ENCODE assay signal across 11 mouse cellular contexts in the genomic region with DNA sequence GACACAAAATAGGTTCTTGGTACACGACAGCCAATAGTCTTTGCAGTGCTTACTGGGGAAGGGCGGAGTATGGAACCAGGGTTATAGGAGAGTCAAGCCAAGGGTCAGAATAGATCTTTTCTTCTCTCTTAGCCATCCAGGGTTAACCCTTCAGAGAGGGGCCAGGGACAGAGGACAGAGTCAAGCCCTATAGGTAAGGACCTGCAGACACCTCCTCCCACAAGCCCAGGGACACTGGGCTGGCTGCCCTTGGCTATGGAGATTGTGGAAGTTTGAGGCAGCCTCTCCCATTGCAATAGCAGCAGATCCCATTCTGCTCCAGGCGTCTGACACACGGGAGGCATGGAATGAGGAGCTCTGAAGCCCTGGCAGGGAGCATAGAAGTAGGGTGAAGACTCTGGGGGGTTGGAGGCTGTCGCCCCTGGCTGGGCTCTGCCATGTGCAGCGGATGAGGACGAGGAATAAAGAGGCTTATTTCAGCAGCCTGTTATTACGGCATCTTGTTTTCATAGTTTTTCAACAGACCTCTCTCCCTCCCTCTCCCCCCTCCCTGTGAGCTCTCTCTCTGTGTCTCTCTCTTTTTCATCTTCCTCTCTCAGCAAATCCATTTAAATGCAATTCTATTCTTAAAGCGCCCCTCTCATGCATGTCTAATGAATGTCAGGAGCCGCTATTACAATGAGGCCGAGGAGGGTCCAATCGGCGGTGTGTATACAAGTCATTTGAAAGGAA.
DNase-seq lines count a peak whose midpoint lies in the region; ATAC-seq and TF ChIP-seq lines count a peak whose summit lies in the region.
"Had no signal": no experiment of that assay in that cellular context is flagged by ENCODE, and none has a peak within 500 bp of the region (broad histone marks: within the 10 kb centered on the region; RNA-seq: fewer than 3 reads in every experiment).

No protein-coding gene starts in this region.

- no peak for TF ChIP-seq CTCF in brain, embryonic 14.5 days (IDR thresholded peaks at IDR 0.05; ENCODE audit: borderline replicate concordance, extremely low read depth, insufficient read depth, insufficient read length)

- whole genome bisulfite sequencing in embryonic facial prominence, embryonic 12.5 days: 39% methylated on average over 13 of the region's 13 CpGs
- WGBS in hindbrain, embryonic 11.5 days: 38% methylated on average over 13 of the region's 13 CpGs
- WGBS in midbrain, embryonic 15.5 days: 15% methylated on average over 13 of the region's 13 CpGs

- no peak overlapping the region; the same call in 1 of the 2 replicates for H3K4me2 ChIP-seq in embryonic facial prominence, embryonic 12.5 days (replicated peaks)
- peak overlapping the region; percentile 25; the same call in 1 of the 2 replicates for H3K4me2 ChIP-seq in hindbrain, embryonic 11.5 days (replicated peaks; ENCODE audit: low read depth, low read length)
- H3K4me2 ChIP-seq in midbrain, embryonic 15.5 days: peak overlapping the region; percentile 28; the same call in 1 of the 2 replicates
- H3K4me2 ChIP-seq: heart, embryonic 12.5 days; lung, embryonic 15.5 days had no signal

- H3K27ac ChIP-seq in embryonic facial prominence, embryonic 12.5 days: peak overlapping the region; percentile 61; the same call in 1 of the 2 replicates
- peak overlapping the region; percentile 64 for H3K27ac ChIP-seq in hindbrain, embryonic 11.5 days (ENCODE audit: low read depth, low read length)
- peak overlapping the region; percentile 84 for H3K27ac ChIP-seq in midbrain, embryonic 15.5 days
- H3K27ac ChIP-seq: lung, embryonic 15.5 days had no signal

- no peaks in the 10 kb centered on the region for H3K36me3 ChIP-seq in embryonic facial prominence, embryonic 12.5 days
- H3K36me3 ChIP-seq in hindbrain, embryonic 11.5 days (ENCODE audit: control insufficient read depth, insufficient read depth, low read length): no peaks in the 10 kb centered on the region
- H3K36me3 ChIP-seq in midbrain, embryonic 15.5 days (replicated peaks): no peaks in the 10 kb centered on the region
- H3K36me3 ChIP-seq: heart, embryonic 12.5 days; lung, embryonic 15.5 days had no signal

- H3K4me3 ChIP-seq in embryonic facial prominence, embryonic 12.5 days: no peak overlapping the region
- no peak overlapping the region for H3K4me3 ChIP-seq in hindbrain, embryonic 11.5 days (ENCODE audit: low read depth, low read length)
- no peak overlapping the region for H3K4me3 ChIP-seq in midbrain, embryonic 15.5 days
- H3K4me3 ChIP-seq: heart, embryonic 12.5 days; lung, embryonic 15.5 days had no signal

- no peaks in the 10 kb centered on the region for H3K9me3 ChIP-seq in embryonic facial prominence, embryonic 12.5 days
- H3K9me3 ChIP-seq in hindbrain, embryonic 11.5 days (ENCODE audit: control insufficient read depth, low read length): no peaks in the 10 kb centered on the region
- H3K9me3 ChIP-seq in midbrain, embryonic 15.5 days: no peaks in the 10 kb centered on the region
- H3K9me3 ChIP-seq: heart, embryonic 12.5 days; lung, embryonic 15.5 days had no signal

- no peaks in the 10 kb centered on the region for H3K27me3 ChIP-seq in embryonic facial prominence, embryonic 12.5 days
- H3K27me3 ChIP-seq in hindbrain, embryonic 11.5 days (ENCODE audit: control insufficient read depth, insufficient read depth, low read length): no peaks in the 10 kb centered on the region
- H3K27me3 ChIP-seq in midbrain, embryonic 15.5 days (replicated peaks): no peaks in the 10 kb centered on the region
- H3K27me3 ChIP-seq: lung, embryonic 15.5 days had no signal

- DNase-seq in brain, embryonic 14.5 days (ENCODE audit: low read depth): peak; percentile 96
- DNase-seq in hindbrain, embryonic 11.5 days (ENCODE audit: low spot score): peak; percentile 24
- DNase-seq in right cerebral cortex, postnatal 4 days: no peak
- DNase-seq in gastrocnemius, adult 8-10 months (ENCODE audit: low spot score in 2 of 2): no peak
- DNase-seq: kidney, postnatal 10 days; thymus, postnatal 25 days had no signal

- peak; percentile 54; the same call in 1 of the 2 replicates for ATAC-seq in embryonic facial prominence, embryonic 12.5 days (ENCODE audit: insufficient number of reproducible peaks, insufficient read depth, low FRiP score, low TSS enrichment)
- peak; percentile 77 for ATAC-seq in hindbrain, embryonic 11.5 days (ENCODE audit: low FRiP score)
- peak; percentile 76 for ATAC-seq in midbrain, embryonic 15.5 days (replicated peaks)
- no peak for ATAC-seq in granulocyte monocyte progenitor cell, adult 5-6 weeks (replicated peaks; ENCODE audit: poor library complexity, severe bottlenecking)

- H3K9ac ChIP-seq in embryonic facial prominence, embryonic 12.5 days: no peak overlapping the region
- H3K9ac ChIP-seq in hindbrain, embryonic 11.5 days (ENCODE audit: low read depth, low read length): no peak overlapping the region
- peak overlapping the region; percentile 4; the same call in 1 of the 2 replicates for H3K9ac ChIP-seq in midbrain, embryonic 15.5 days
- H3K9ac ChIP-seq: heart, embryonic 12.5 days; lung, embryonic 15.5 days had no signal

- TF ChIP-seq POLR2A in brain, embryonic 14.5 days (IDR thresholded peaks at IDR 0.05; ENCODE audit: borderline replicate concordance, extremely low read depth, insufficient read depth, insufficient read length, poor library complexity, severe bottlenecking): no peak

- H3K4me1 ChIP-seq in embryonic facial prominence, embryonic 12.5 days: peaks cover 4% of the 10 kb centered on the region; the same call in 1 of the 2 replicates
- peaks cover 8% of the 10 kb centered on the region for H3K4me1 ChIP-seq in hindbrain, embryonic 11.5 days (replicated peaks; ENCODE audit: control insufficient read depth, insufficient read depth, low read length)
- H3K4me1 ChIP-seq in midbrain, embryonic 15.5 days: peaks cover 31% of the 10 kb centered on the region
- H3K4me1 ChIP-seq: lung, embryonic 15.5 days had no signal

Comparison
In these comparisons a context has a peak if more than half of its experiments do, and no peak if none do; other contexts are left out.
1. DNase-seq: peak in brain, embryonic 14.5 days (single experiment) and hindbrain, embryonic 11.5 days (single experiment); none in right cerebral cortex, postnatal 4 days (single experiment) and gastrocnemius, adult 8-10 months (0 of 2).
2. Peak in every context shown above with its lines, with median percentiles within 50 percentile points of each other: H3K27ac ChIP-seq.